Mouse (Mus musculus): ENCODE measurements at regions not wholly inside any gene's neighbourhood (a gene's known extent, or its start where the extent isn't known, plus 50 kb on each side); places are given as distances from the start of the nearest gene placed in this dataset.
A peak's percentile ranks its signal among the peaks of the same experiment; 100 is the strongest.

DNA sequence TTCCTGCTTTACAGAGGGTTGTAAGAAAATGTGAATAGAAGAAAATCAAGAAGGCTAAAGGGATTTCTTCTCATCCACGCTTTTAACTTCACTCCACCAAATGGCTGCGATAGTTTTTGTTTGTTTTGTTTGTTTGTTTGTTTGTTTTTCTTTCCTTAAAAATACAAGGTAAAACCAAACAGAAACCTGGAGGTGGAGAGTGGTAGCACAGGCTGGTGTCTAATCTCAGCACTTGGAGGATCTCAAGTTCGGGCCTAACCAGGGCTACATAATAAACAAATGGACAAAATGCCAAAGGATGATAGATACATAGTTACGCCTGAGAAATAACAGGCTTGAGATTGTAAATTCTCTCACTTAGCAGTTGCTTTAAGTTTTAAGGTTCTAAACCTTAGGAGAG is 50.8 kb upstream of the Mboat1 start:
- no peak for DNase-seq (ENCODE audit: low spot score in 2 of 2)

DNA sequence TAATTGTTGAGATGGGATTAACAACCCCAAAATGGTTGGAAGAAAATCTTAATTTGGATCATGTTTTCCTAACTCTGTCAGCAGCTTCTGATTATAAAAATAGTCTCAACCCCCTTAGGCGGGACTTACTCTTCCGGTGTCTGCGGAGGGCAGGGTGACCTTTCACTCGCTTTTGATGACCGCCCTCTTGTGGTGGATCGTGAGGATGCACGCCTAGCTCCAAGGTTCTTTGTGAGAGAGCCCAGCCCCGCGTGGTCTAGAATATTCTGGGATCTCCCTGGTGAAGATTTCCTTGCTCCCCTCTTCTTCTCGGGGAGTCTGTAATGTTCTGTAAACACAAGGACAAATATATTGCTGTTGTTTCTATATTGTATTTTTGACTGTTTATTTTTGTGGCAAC is 51.3 kb upstream of the Mboat1 start:
- peak; percentile 71 to 80 for DNase-seq (ENCODE audit: low spot score in 2 of 2)

DNA sequence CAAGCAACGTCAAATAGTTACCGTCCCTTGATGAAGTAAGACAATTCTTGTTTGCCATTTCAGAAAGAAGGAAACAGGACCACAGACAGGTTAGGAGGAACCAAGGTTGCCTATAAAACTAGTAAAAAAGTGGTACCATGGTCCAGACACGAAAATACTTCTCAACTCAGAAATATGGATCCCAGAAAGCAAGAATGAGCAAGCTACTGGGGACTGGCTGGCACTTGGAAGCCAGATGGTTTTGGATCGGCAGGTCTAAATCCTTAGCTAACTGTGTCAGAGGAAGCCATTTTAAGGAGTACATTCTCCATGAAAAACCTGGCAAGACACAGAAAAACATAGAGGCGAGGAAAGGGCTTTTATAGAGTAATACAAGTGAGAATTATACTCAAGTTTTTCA is 51.9 kb upstream of the Mboat1 start:
- DNase-seq (ENCODE audit: low spot score in 2 of 2) = no peak

- peak in 1 of 2 experiments; percentile 18 for DNase-seq (ENCODE audit: low spot score in 2 of 2)
These were observed 52.3 kb upstream of the Mboat1 start for GRCm38 (mm10) chr13:30083949-30084348.

- no peak for DNase-seq (ENCODE audit: low spot score in 2 of 2)
These were observed 53.5 kb upstream of the Mboat1 start for GRCm38 (mm10) chr13:30082761-30083160.

- DNase-seq (ENCODE audit: low spot score in 2 of 2) = no peak
These were observed 55.4 kb upstream of the Mboat1 start for GRCm38 (mm10) chr13:30080705-30081474.

GRCm38 (mm10) chr13:30074517-30075064 is 61.7 kb upstream of the Mboat1 start:
- DNase-seq (ENCODE audit: low spot score in 2 of 2) = no peak

DNA sequence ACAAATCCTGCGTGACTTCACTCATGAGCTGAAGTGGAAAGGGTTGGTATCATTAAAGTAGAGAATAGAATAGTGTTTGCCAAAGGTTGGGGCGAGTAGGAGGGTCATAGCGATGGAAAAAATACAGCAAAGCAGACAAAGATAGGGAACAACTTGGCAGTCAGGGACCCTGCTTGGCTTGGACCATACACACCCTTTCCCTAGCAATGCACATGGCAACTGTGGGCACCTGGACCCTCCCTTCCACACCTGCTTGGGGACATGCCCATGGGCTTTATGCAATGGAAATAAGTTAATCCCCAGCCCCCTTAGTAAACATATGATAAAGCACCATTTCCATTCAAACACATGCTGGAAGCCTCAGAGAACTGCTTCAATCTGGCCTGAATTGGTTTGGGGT is 62.2 kb upstream of the Mboat1 start:
- DNase-seq (ENCODE audit: low spot score in 2 of 2) = no peak

GRCm38 (mm10) chr13:30069397-30069796 is 66.9 kb upstream of the Mboat1 start:
- DNase-seq (ENCODE audit: low spot score in 2 of 2) = no peak

GRCm38 (mm10) chr13:30067581-30068375 is 68.5 kb upstream of the Mboat1 start:
- no peak for DNase-seq (ENCODE audit: low spot score in 2 of 2)

- DNase-seq (ENCODE audit: low spot score in 2 of 2) = no peak
These were observed 70.8 kb upstream of the Mboat1 start for GRCm38 (mm10) chr13:30065520-30065919.

GRCm38 (mm10) chr13:30063741-30064140 is 72.5 kb upstream of the Mboat1 start:
- no peak for DNase-seq (ENCODE audit: low spot score in 2 of 2)

- no peak for DNase-seq (ENCODE audit: low spot score in 2 of 2)
These were observed 74.0 kb upstream of the Mboat1 start for GRCm38 (mm10) chr13:30062285-30062684.

GRCm38 (mm10) chr13:30055141-30055645 is 69.3 kb upstream of the E2f3 start:
- DNase-seq (ENCODE audit: low spot score in 2 of 2) = no peak

DNA sequence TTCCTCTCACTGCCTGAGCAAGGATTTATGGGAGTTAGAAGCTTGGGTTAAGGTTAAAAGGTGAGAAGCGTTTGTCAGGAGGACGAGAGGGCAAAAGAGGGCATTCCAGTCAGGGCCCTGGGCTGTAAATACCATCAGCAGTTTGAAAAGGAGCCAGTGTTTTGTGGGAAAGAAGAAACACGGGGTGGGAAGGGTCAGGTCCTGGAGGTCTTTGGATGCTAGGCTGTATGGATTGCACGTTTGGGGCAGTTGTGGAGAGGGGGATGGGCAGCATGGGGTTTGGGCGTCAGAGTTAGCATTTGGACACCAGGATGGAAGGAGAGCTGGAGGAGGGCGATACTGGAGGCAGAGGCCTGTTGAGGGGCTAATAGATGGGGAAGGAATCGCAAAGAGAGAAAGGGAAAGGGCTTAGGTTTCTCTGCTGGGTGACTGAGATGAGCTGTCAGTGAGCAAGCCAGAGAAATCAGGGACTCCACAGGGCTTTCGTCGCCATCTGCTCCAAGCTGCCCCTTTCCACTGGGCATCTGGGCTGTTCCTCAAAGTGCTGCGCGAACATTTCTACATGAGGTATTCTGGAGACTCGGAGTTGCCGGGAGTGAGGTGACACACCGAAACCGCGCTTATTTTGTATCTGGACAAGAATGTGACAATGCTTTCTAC is 66.2 kb upstream of the E2f3 start:
- no peak for DNase-seq (ENCODE audit: low spot score in 2 of 2)

DNA sequence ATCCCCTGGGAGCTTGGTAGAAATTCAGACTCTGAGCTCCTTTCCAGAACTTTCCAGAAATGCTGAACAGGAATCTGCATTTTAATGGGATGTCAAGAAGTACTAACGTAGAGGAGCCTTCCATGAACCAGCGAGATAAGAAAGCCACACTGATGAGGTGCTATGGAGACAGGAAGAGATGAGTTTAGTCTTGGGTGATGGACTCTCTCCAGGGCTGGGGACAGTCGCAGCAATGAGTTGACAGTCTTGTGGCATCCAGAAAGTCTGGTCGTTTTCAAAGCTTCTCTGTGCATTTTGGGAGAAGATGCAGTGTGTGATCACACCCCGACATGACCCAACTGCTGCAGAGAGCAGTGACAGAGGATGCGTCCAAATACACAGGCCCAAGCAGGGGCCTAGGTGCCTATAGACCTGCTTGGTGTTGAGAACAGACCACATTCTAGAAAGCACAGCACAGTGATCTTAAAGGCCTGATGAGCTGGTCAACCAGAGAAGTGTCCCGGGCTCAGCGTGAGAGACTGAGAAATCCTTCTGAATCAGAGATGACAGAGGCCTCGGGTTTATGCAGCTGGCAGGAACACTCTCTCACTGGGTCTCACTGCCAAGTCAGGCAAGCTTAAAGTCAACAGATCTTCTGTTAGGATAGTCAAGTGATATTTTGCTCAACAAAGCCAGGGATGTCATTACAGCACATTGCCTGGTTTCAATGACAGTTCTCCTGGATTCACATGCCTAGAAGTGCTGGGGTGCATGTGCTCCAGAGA is 65.1 kb upstream of the E2f3 start:
- no peak for DNase-seq (ENCODE audit: low spot score in 2 of 2)

- DNase-seq (ENCODE audit: low spot score in 2 of 2) = no peak
These were observed 62.5 kb upstream of the E2f3 start for GRCm38 (mm10) chr13:30048260-30048859.

GRCm38 (mm10) chr13:30046504-30047169 is 60.8 kb upstream of the E2f3 start:
- no peak for DNase-seq (ENCODE audit: low spot score in 2 of 2)

DNA sequence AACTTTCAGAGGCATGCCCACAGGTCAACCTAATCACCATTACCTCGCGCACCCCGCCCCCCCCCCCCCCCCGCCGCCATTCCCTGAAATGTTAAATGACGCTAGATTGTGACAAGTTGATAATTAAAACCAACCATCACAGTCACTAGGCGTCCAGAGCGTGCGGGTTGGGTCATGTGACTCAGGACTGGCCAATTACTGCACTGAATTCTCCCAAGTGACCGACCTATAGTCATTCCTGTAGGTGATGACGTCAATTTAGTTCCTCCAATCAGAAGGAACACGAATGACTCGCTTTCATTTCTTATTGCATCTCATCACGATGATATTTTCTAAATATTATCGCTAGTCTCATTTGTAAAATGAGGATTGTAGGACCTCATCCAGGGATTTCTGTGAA is 60.2 kb upstream of the E2f3 start:
- no peak for DNase-seq (ENCODE audit: low spot score in 2 of 2)

- DNase-seq (ENCODE audit: low spot score in 2 of 2) = no peak
These were observed 59.4 kb upstream of the E2f3 start for GRCm38 (mm10) chr13:30045225-30045624.
